Mouse (Mus musculus): ENCODE measurements around the gene Mki67. TPM values are rescaled to one million over a fixed set of nuclear protein-coding genes. Genes with fewer than 3 reads are reported as not detected.

The Mki67 gene
- polyA plus RNA-seq, 1 experiment from 2014 or later = 41.1 TPM

- no peaks in the 10 kb centered on the region for H3K36me3 ChIP-seq
- no peaks in the 10 kb centered on the region for H3K9me3 ChIP-seq
- DNase-seq (ENCODE audit: low spot score) = no peak
- no peak overlapping the region for H3K4me3 ChIP-seq
- 0 out of 2 replicates have a peak, but pooled peaks cover 7% of the 10 kb centered on the region for H3K4me1 ChIP-seq
- peak overlapping the region; percentile 50; the same call in 1 of the 2 replicates for H3K27ac ChIP-seq
- WGBS = 82% methylated on average over 9 of the region's 9 CpGs
- H3K27me3 ChIP-seq (ENCODE audit: insufficient read depth, poor library complexity, severe bottlenecking) = peaks cover 6% of the 10 kb centered on the region; the same call in 1 of the 2 replicates
Observed at GRCm38 (mm10) chr7:135734911-135735646, 18.9 kb upstream of the Mki67 start.

- H3K27me3 ChIP-seq (ENCODE audit: insufficient read depth, poor library complexity, severe bottlenecking) = peaks cover 6% of the 10 kb centered on the region; the same call in 1 of the 2 replicates
- H3K4me1 ChIP-seq = 0 out of 2 replicates have a peak, but pooled peaks cover 7% of the 10 kb centered on the region
- no peak overlapping the region for H3K27ac ChIP-seq
- WGBS = 86% methylated on average over 5 of the region's 5 CpGs
- no peaks in the 10 kb centered on the region for H3K36me3 ChIP-seq
- no peak overlapping the region for H3K4me3 ChIP-seq
- no peaks in the 10 kb centered on the region for H3K9me3 ChIP-seq
- no peak for DNase-seq (ENCODE audit: low spot score)
Observed at GRCm38 (mm10) chr7:135734379-135734778, 18.2 kb upstream of the Mki67 start.

GRCm38 (mm10) chr7:135728038-135728437 is 11.9 kb upstream of the Mki67 start:
- no peak overlapping the region for H3K4me3 ChIP-seq
- DNase-seq (ENCODE audit: low spot score) = no peak
- H3K36me3 ChIP-seq = no peaks in the 10 kb centered on the region
- H3K4me1 ChIP-seq = peaks cover 5% of the 10 kb centered on the region; the same call in 1 of the 2 replicates
- WGBS = 94% methylated on average over 12 of the region's 12 CpGs
- no peaks in the 10 kb centered on the region for H3K9me3 ChIP-seq
- no peaks in the 10 kb centered on the region; the same call in 1 of the 2 replicates for H3K27me3 ChIP-seq (ENCODE audit: insufficient read depth, poor library complexity, severe bottlenecking)
- no peak overlapping the region for H3K27ac ChIP-seq

GRCm38 (mm10) chr7:135726707-135727106 is 10.5 kb upstream of the Mki67 start:
- Histone ChIP-seq H3K36me3 (no peaks in the 10 kb centered on the region), H3K4me1 (peaks cover 7% of the 10 kb centered on the region; the same call in 1 of the 2 replicates), H3K4me3 (no peak overlapping the region), H3K27ac (no peak overlapping the region), H3K9me3 (no peaks in the 10 kb centered on the region), H3K27me3 (ENCODE audit: insufficient read depth, poor library complexity, severe bottlenecking) (no peaks in the 10 kb centered on the region; the same call in 1 of the 2 replicates)
- no peak for DNase-seq (ENCODE audit: low spot score)
- WGBS = 61% methylated on average over 1 of the region's 1 CpGs

GRCm38 (mm10) chr7:135723672-135724341 is 7.6 kb upstream of the Mki67 start:
- no peak for DNase-seq (ENCODE audit: low spot score)
- H3K4me1 ChIP-seq = peaks cover 10% of the 10 kb centered on the region; the same call in 1 of the 2 replicates
- no peaks in the 10 kb centered on the region; the same call in 1 of the 2 replicates for H3K27me3 ChIP-seq (ENCODE audit: insufficient read depth, poor library complexity, severe bottlenecking)
- H3K27ac ChIP-seq = peak overlapping the region; percentile 19; the same call in 1 of the 2 replicates
- H3K36me3 ChIP-seq = no peaks in the 10 kb centered on the region
- WGBS = 62% methylated on average over 6 of the region's 6 CpGs
- no peaks in the 10 kb centered on the region for H3K9me3 ChIP-seq
- no peak overlapping the region for H3K4me3 ChIP-seq

GRCm38 (mm10) chr7:135722011-135722838 is 6.1 kb upstream of the Mki67 start:
- 67% methylated on average over 6 of the region's 6 CpGs for WGBS
- Histone ChIP-seq H3K9me3 (no peaks in the 10 kb centered on the region), H3K27me3 (ENCODE audit: insufficient read depth, poor library complexity, severe bottlenecking) (no peaks in the 10 kb centered on the region; the same call in 1 of the 2 replicates), H3K4me1 (peaks cover 10% of the 10 kb centered on the region; the same call in 1 of the 2 replicates), H3K27ac (peak overlapping the region; percentile 56), H3K36me3 (no peaks in the 10 kb centered on the region), H3K4me3 (no peak overlapping the region)
- DNase-seq (ENCODE audit: low spot score) = no peak

- Histone ChIP-seq H3K9me3 (no peaks in the 10 kb centered on the region), H3K36me3 (no peaks in the 10 kb centered on the region), H3K27me3 (ENCODE audit: insufficient read depth, poor library complexity, severe bottlenecking) (no peaks in the 10 kb centered on the region; the same call in 1 of the 2 replicates), H3K4me1 (peaks cover 15% of the 10 kb centered on the region; the same call in 1 of the 2 replicates), H3K27ac (peak overlapping the region; percentile 70), H3K4me3 (no peak overlapping the region)
- WGBS = 44% methylated on average over 7 of the region's 7 CpGs
- DNase-seq (ENCODE audit: low spot score) = peak; percentile 92
Observed at GRCm38 (mm10) chr7:135721436-135721992, 5.4 kb upstream of the Mki67 start.

- peak overlapping the region; percentile 97 for H3K4me3 ChIP-seq
Observed at GRCm38 (mm10) chr7:135716968-135717557, 902 bp upstream of the Mki67 start.

GRCm38 (mm10) chr7:135716445-135716877 is 300 bp upstream of the Mki67 start:
- Histone ChIP-seq H3K27me3 (ENCODE audit: insufficient read depth, poor library complexity, severe bottlenecking) (no peaks in the 10 kb centered on the region), H3K9me3 (no peaks in the 10 kb centered on the region), H3K4me3 (peak overlapping the region; percentile 97), H3K4me1 (peaks cover 21% of the 10 kb centered on the region), H3K27ac (peak overlapping the region; percentile 98), H3K36me3 (peaks cover 6% of the 10 kb centered on the region; the same call in 1 of the 2 replicates)
- DNase-seq (ENCODE audit: low spot score) = peak; percentile 99
- WGBS = under 1% methylated on average over 28 of the region's 28 CpGs

More at GRCm38 (mm10) chr7:135716968-135717557, 902 bp upstream of the Mki67 start:
- H3K9me3 ChIP-seq = no peaks in the 10 kb centered on the region
- peaks cover 25% of the 10 kb centered on the region for H3K4me1 ChIP-seq
- whole genome bisulfite sequencing = 65% methylated on average over 7 of the region's 7 CpGs
- peak overlapping the region; percentile 98 for H3K27ac ChIP-seq
- H3K36me3 ChIP-seq = peaks cover 6% of the 10 kb centered on the region; the same call in 1 of the 2 replicates
- H3K27me3 ChIP-seq (ENCODE audit: insufficient read depth, poor library complexity, severe bottlenecking) = no peaks in the 10 kb centered on the region
- DNase-seq (ENCODE audit: low spot score) = no peak

- peak; percentile 38 for DNase-seq (ENCODE audit: low spot score)
- no peaks in the 10 kb centered on the region for H3K27me3 ChIP-seq (ENCODE audit: insufficient read depth, poor library complexity, severe bottlenecking)
- H3K4me1 ChIP-seq = peaks cover 20% of the 10 kb centered on the region
- peaks cover 12% of the 10 kb centered on the region for H3K36me3 ChIP-seq
- WGBS = 4% methylated on average over 7 of the region's 7 CpGs
- peak overlapping the region; percentile 97 for H3K4me3 ChIP-seq
- H3K27ac ChIP-seq = peak overlapping the region; percentile 98
- no peaks in the 10 kb centered on the region for H3K9me3 ChIP-seq
Observed at GRCm38 (mm10) chr7:135715166-135715565, 995 bp downstream of the Mki67 start.

GRCm38 (mm10) chr7:135713326-135713725 is 2.8 kb downstream of the Mki67 start:
- Histone ChIP-seq H3K27ac (no peak overlapping the region), H3K9me3 (no peaks in the 10 kb centered on the region), H3K4me1 (peaks cover 20% of the 10 kb centered on the region), H3K36me3 (peaks cover 28% of the 10 kb centered on the region), H3K27me3 (ENCODE audit: insufficient read depth, poor library complexity, severe bottlenecking) (no peaks in the 10 kb centered on the region), H3K4me3 (peak overlapping the region; percentile 97)
- no peak for DNase-seq (ENCODE audit: low spot score)
- WGBS = 82% methylated on average over 8 of the region's 8 CpGs

GRCm38 (mm10) chr7:135712534-135712933 is 3.6 kb downstream of the Mki67 start:
- peaks cover 20% of the 10 kb centered on the region for H3K4me1 ChIP-seq
- no peak for DNase-seq (ENCODE audit: low spot score)
- peaks cover 36% of the 10 kb centered on the region for H3K36me3 ChIP-seq
- 88% methylated on average over 1 of the region's 1 CpGs for WGBS
- no peaks in the 10 kb centered on the region for H3K27me3 ChIP-seq (ENCODE audit: insufficient read depth, poor library complexity, severe bottlenecking)
- H3K27ac ChIP-seq = no peak overlapping the region
- no peaks in the 10 kb centered on the region for H3K9me3 ChIP-seq
- H3K4me3 ChIP-seq = no peak overlapping the region

All from heart, embryonic 10.5 days (tissue).